Mouse (Mus musculus) Patski (cell line): ENCODE measurements around the gene Ldlrad3. TPM values are rescaled to one million over a fixed set of nuclear protein-coding genes. Genes with fewer than 3 reads are reported as not detected.

ENCODE experiments used
- ATAC-seq: fragments of 100-300 bp; one replicate; pipeline ENCODE4 v1.8.0; 2021
- CTCF ChIA-PET: fragments of 350-600 bp; sonication (Branson Sonifier 250); formaldehyde crosslinking; loops from one replicate; lab custom pipeline; 2022; ENCODE audit warnings: inconsistent platforms; lab: Charles Lee
- POLR2A ChIA-PET: fragments of 350-600 bp; sonication (Branson Sonifier 250); formaldehyde crosslinking; loops from one replicate; lab custom pipeline; 2022; ENCODE audit warnings: antibody characterized with exemption, inconsistent platforms; lab: Charles Lee
- DNase-seq: peaks from one replicate; pipeline ENCODE4 v3.0.0-alpha.2; 2011; ENCODE audit warnings: low read depth, low spot score
- H3K27me3 ChIP-seq: fragments of 371-371 bp; one replicate; pipeline ENCODE4 v1.5.1; 2021
- CTCF ChIP-seq: fragments of 100-300 bp; IDR thresholded peaks from one replicate; pipeline ENCODE4 v1.5.1; 2021
- in situ Hi-C: fragments of 300-500 bp; cut with MboI; formaldehyde crosslinking; loops from 3 replicates; pipeline ENCODE4 v1.11.1; 2018; ENCODE audit warnings: low pct_unique_long_range_greater_than_20kb, mixed read lengths
- polyA plus RNA-seq: library from polyadenylated mRNA; unstranded; gene quantifications from one replicate; pipeline ENCODE4 v1.2.3, GENCODE M21; 2021

Ldlrad3 gene
- polyA plus RNA-seq, 1 experiment from 2014 or later: 8.1 TPM

GRCm38 (mm10) chr2:102057746-102058145 lies 128.4 kb downstream of the Ldlrad3 start:
- H3K27me3 ChIP-seq: no peaks in the 10 kb centered on the region
- no peak for DNase-seq
- in situ Hi-C loops: no loop called here
- ChIA-PET CTCF (no interaction called here), POLR2A (interaction anchor here (0.5 kb wide), 1 partner anchor 324 kb away, joined by 3 read pairs; no protein-coding TSS in a partner anchor)
- no peak for TF ChIP-seq CTCF
- ATAC-seq: no peak

- ATAC-seq (no peak), DNase-seq (no peak)
- ChIA-PET POLR2A (no interaction called here), CTCF (no interaction called here)
- no peak for TF ChIP-seq CTCF
- in situ Hi-C loops: no loop called here
- no peaks in the 10 kb centered on the region for H3K27me3 ChIP-seq
These were observed 129.0 kb downstream of the Ldlrad3 start for GRCm38 (mm10) chr2:102057029-102057685.

GRCm38 (mm10) chr2:102056144-102056543 lies 130.0 kb downstream of the Ldlrad3 start:
- ChIA-PET POLR2A (no interaction called here), CTCF (no interaction called here)
- DNase-seq: no peak
- no peak for TF ChIP-seq CTCF
- in situ Hi-C loops: no loop called here
- no peaks in the 10 kb centered on the region for H3K27me3 ChIP-seq
- ATAC-seq: no peak

- ATAC-seq (no peak), DNase-seq (no peak)
- ChIA-PET CTCF (interaction anchor here (1.1 kb wide), 1 partner anchor 32 kb away, joined by 3 read pairs; no protein-coding TSS in a partner anchor), POLR2A (interaction anchor here (0.6 kb wide), 1 partner anchor 11 kb away, joined by 3 read pairs; no protein-coding TSS in a partner anchor)
- TF ChIP-seq CTCF: no peak
- in situ Hi-C loops: no loop called here
- no peaks in the 10 kb centered on the region for H3K27me3 ChIP-seq
These were observed 133.1 kb downstream of the Ldlrad3 start for GRCm38 (mm10) chr2:102052951-102053660.

- TF ChIP-seq CTCF: no peak
- ChIA-PET POLR2A (no interaction called here), CTCF (interaction anchor here (1.0 kb wide), 1 partner anchor 10 kb away, joined by 3 read pairs; no protein-coding TSS in a partner anchor)
- in situ Hi-C loops: no loop called here
- H3K27me3 ChIP-seq: no peaks in the 10 kb centered on the region
- no peak for DNase-seq
- no peak for ATAC-seq
These were observed 133.8 kb downstream of the Ldlrad3 start for GRCm38 (mm10) chr2:102052353-102052752.

GRCm38 (mm10) chr2:102049866-102050550 lies 136.2 kb downstream of the Ldlrad3 start:
- POLR2A ChIA-PET: no interaction called here
- CTCF ChIA-PET: interaction anchor here (1.0 kb wide), 1 partner anchor 12 kb away, joined by 3 read pairs; no protein-coding TSS in a partner anchor
- ATAC-seq: no peak
- no peaks in the 10 kb centered on the region for H3K27me3 ChIP-seq
- DNase-seq: no peak
- TF ChIP-seq CTCF: no peak
- in situ Hi-C loops: no loop called here

GRCm38 (mm10) chr2:102048296-102049175 lies 137.6 kb downstream of the Ldlrad3 start:
- H3K27me3 ChIP-seq: no peaks in the 10 kb centered on the region
- DNase-seq (no peak), ATAC-seq (no peak)
- ChIA-PET POLR2A (no interaction called here), CTCF (interaction anchor here (1.7 kb wide), 1 partner anchor 10 kb away, joined by 8 read pairs; no protein-coding TSS in a partner anchor)
- in situ Hi-C loops: no loop called here
- no peak for TF ChIP-seq CTCF

- in situ Hi-C loops: no loop called here
- DNase-seq (no peak), ATAC-seq (no peak)
- no peak for TF ChIP-seq CTCF
- POLR2A ChIA-PET: no interaction called here
- no peaks in the 10 kb centered on the region for H3K27me3 ChIP-seq
- CTCF ChIA-PET: interaction anchor here (1.7 kb wide), 1 partner anchor 8 kb away, joined by 8 read pairs; no protein-coding TSS in a partner anchor
These were observed 139.7 kb downstream of the Ldlrad3 start for GRCm38 (mm10) chr2:102046481-102046880.

GRCm38 (mm10) chr2:102040456-102040855 lies 145.7 kb downstream of the Ldlrad3 start:
- no peaks in the 10 kb centered on the region for H3K27me3 ChIP-seq
- in situ Hi-C loops: no loop called here
- ATAC-seq (no peak), DNase-seq (no peak)
- ChIA-PET CTCF (no interaction called here), POLR2A (no interaction called here)
- TF ChIP-seq CTCF: no peak

- H3K27me3 ChIP-seq: no peaks in the 10 kb centered on the region
- no peak for TF ChIP-seq CTCF
- in situ Hi-C loops: no loop called here
- DNase-seq (no peak), ATAC-seq (no peak)
- ChIA-PET CTCF (interaction anchor here (1.7 kb wide), 1 partner anchor 37 kb away, joined by 4 read pairs; no protein-coding TSS in a partner anchor), POLR2A (no interaction called here)
These were observed 146.2 kb downstream of the Ldlrad3 start for GRCm38 (mm10) chr2:102040011-102040410.
